Mouse (Mus musculus): ENCODE measurements around the gene Tbc1d7. TPM values are rescaled to one million over a fixed set of nuclear protein-coding genes. Genes with fewer than 3 reads are reported as not detected.

Gene Tbc1d7
- polyA plus RNA-seq, 1 experiment from 2014 or later: 69.1 TPM

GRCm38 (mm10) chr13:43157370-43157769 is 13.9 kb downstream of the Tbc1d7 start:
- peaks cover 14% of the 10 kb centered on the region for H3K4me1 ChIP-seq
- no peaks in the 10 kb centered on the region for H3K9me3 ChIP-seq
- peaks cover 54% of the 10 kb centered on the region for H3K36me3 ChIP-seq (replicated peaks)
- no peak for DNase-seq (ENCODE audit: extremely low spot score, low spot score)
- H3K4me3 ChIP-seq: no peak overlapping the region
- peak overlapping the region; percentile 35; the same call in 1 of the 2 replicates for H3K27ac ChIP-seq
- H3K27me3 ChIP-seq (ENCODE audit: poor library complexity, severe bottlenecking): no peaks in the 10 kb centered on the region
- 31% methylated on average over 5 of the region's 5 CpGs for WGBS

DNA sequence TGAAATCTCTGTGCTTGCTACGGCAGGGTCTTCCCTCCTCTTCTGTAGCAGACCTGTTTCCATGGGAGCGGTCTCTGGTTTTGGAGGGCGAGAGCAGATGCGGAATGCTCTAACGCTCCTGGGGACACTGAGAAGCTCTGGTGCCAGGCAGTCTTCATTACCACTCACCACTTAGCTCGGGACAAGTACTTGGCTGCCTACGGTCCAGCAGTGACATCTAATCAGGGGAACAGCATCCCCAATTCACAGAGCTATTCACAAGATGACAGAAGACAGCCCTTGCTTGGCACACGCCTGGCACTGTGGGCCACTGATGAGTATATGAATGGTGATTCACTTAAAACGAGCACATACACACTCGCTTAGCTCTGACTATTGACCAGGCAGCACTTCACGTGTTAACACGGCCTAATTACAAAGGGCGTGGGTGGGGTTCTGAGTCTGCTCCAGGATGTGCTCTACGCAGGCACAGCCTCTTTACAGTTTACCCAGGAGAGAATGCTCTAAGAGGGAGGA is 19.2 kb downstream of the Tbc1d7 start:
- H3K4me1 ChIP-seq: peaks cover under 1% of the 10 kb centered on the region
- WGBS: 92% methylated on average over 14 of the region's 14 CpGs
- H3K36me3 ChIP-seq (replicated peaks): peaks cover 61% of the 10 kb centered on the region
- DNase-seq (ENCODE audit: extremely low spot score, low spot score): no peak
- H3K9me3 ChIP-seq: no peaks in the 10 kb centered on the region
- H3K27me3 ChIP-seq (ENCODE audit: poor library complexity, severe bottlenecking): no peaks in the 10 kb centered on the region
- H3K27ac ChIP-seq: no peak overlapping the region
- H3K4me3 ChIP-seq: no peak overlapping the region

- no peak for DNase-seq (ENCODE audit: extremely low spot score, low spot score)
- Histone ChIP-seq H3K27me3 (ENCODE audit: poor library complexity, severe bottlenecking) (no peaks in the 10 kb centered on the region), H3K4me1 (peaks cover 8% of the 10 kb centered on the region; the same call in 1 of the 2 replicates), H3K36me3 (replicated peaks) (peaks cover 48% of the 10 kb centered on the region), H3K9me3 (no peaks in the 10 kb centered on the region), H3K27ac (no peak overlapping the region), H3K4me3 (no peak overlapping the region)
- 83% methylated on average over 3 of the region's 3 CpGs for WGBS
Measured at GRCm38 (mm10) chr13:43149661-43150060, 21.6 kb downstream of the Tbc1d7 start.

- Histone ChIP-seq H3K36me3 (replicated peaks) (peaks cover 39% of the 10 kb centered on the region), H3K27me3 (ENCODE audit: poor library complexity, severe bottlenecking) (no peaks in the 10 kb centered on the region), H3K27ac (no peak overlapping the region), H3K4me3 (no peak overlapping the region), H3K4me1 (peaks cover 8% of the 10 kb centered on the region; the same call in 1 of the 2 replicates), H3K9me3 (no peaks in the 10 kb centered on the region)
- no peak for DNase-seq (ENCODE audit: extremely low spot score, low spot score)
- WGBS: 88% methylated on average over 4 of the region's 4 CpGs
Measured at GRCm38 (mm10) chr13:43148692-43149091, 22.6 kb downstream of the Tbc1d7 start.

- 77% methylated on average over 8 of the region's 8 CpGs for WGBS
- Histone ChIP-seq H3K4me3 (no peak overlapping the region), H3K4me1 (peaks cover 8% of the 10 kb centered on the region; the same call in 1 of the 2 replicates), H3K36me3 (replicated peaks) (peaks cover 19% of the 10 kb centered on the region), H3K27ac (0 out of 2 replicates have a peak overlapping the region, but pooled peaks have one; percentile 13), H3K9me3 (no peaks in the 10 kb centered on the region), H3K27me3 (ENCODE audit: poor library complexity, severe bottlenecking) (no peaks in the 10 kb centered on the region)
- DNase-seq (ENCODE audit: extremely low spot score, low spot score): no peak
Measured at GRCm38 (mm10) chr13:43146515-43147258, 24.6 kb downstream of the Tbc1d7 start.

GRCm38 (mm10) chr13:43144720-43145418 is 26.4 kb downstream of the Tbc1d7 start:
- no peak for DNase-seq (ENCODE audit: extremely low spot score, low spot score)
- Histone ChIP-seq H3K4me3 (no peak overlapping the region), H3K36me3 (replicated peaks) (peaks cover 2% of the 10 kb centered on the region; the same call in 1 of the 2 replicates), H3K9me3 (no peaks in the 10 kb centered on the region), H3K4me1 (peaks cover 8% of the 10 kb centered on the region; the same call in 1 of the 2 replicates), H3K27ac (no peak overlapping the region), H3K27me3 (ENCODE audit: poor library complexity, severe bottlenecking) (no peaks in the 10 kb centered on the region)
- WGBS: 83% methylated on average over 7 of the region's 7 CpGs

GRCm38 (mm10) chr13:43134468-43134867 is 36.8 kb downstream of the Tbc1d7 start:
- no peaks in the 10 kb centered on the region for H3K9me3 ChIP-seq
- H3K27me3 ChIP-seq (ENCODE audit: poor library complexity, severe bottlenecking): no peaks in the 10 kb centered on the region
- WGBS: 91% methylated on average over 4 of the region's 4 CpGs
- H3K36me3 ChIP-seq (replicated peaks): no peaks in the 10 kb centered on the region
- H3K27ac ChIP-seq: no peak overlapping the region
- H3K4me3 ChIP-seq: no peak overlapping the region
- no peak for DNase-seq (ENCODE audit: extremely low spot score, low spot score)
- peaks cover 20% of the 10 kb centered on the region for H3K4me1 ChIP-seq

DNA sequence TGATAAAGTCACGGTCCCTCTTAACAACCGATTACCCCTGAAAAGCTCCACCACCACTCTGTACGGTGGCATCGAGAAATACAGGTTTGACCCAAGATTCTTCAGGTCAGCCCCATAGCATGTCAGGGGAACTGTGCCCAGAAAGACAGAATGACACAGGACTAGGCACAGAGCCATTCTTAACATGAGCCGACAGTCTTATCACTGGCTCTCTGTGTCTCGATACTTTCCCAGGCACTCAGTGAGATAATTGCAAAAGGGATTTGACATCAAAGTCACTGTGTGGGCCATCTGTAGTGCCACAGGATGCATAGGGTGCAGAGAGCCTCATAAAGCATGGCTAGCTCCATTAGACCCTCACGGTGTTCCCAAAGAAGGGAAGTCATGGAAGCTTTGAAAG is 37.9 kb downstream of the Tbc1d7 start:
- Histone ChIP-seq H3K9me3 (no peaks in the 10 kb centered on the region), H3K27ac (no peak overlapping the region), H3K4me1 (peaks cover 24% of the 10 kb centered on the region), H3K36me3 (replicated peaks) (no peaks in the 10 kb centered on the region), H3K4me3 (no peak overlapping the region), H3K27me3 (ENCODE audit: poor library complexity, severe bottlenecking) (no peaks in the 10 kb centered on the region)
- WGBS: 79% methylated on average over 7 of the region's 7 CpGs
- no peak for DNase-seq (ENCODE audit: extremely low spot score, low spot score)

DNA sequence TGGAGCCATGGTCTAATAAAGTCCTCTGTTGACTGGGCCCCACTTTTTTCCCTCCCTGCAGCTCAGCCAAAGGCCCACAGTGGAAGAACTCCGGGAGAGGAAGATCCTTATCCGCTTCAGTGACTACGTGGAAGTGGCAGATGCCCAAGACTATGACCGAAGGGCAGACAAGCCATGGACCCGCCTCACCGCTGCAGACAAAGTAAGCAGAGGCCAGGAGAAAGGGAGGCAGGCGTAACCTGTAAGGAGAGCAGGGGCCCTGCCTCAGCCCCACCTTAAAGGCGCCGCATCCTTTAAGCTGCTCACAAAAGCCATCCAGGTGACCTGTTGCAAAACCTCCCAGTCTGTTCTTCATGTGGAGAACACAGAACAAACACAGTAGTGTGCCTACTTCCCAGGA is 38.4 kb downstream of the Tbc1d7 start:
- no peak for DNase-seq (ENCODE audit: extremely low spot score, low spot score)
- Histone ChIP-seq H3K9me3 (no peaks in the 10 kb centered on the region), H3K4me3 (no peak overlapping the region), H3K27ac (0 out of 2 replicates have a peak overlapping the region, but pooled peaks have one; percentile 48), H3K36me3 (replicated peaks) (no peaks in the 10 kb centered on the region), H3K4me1 (peaks cover 24% of the 10 kb centered on the region), H3K27me3 (ENCODE audit: poor library complexity, severe bottlenecking) (no peaks in the 10 kb centered on the region)
- 67% methylated on average over 9 of the region's 9 CpGs for WGBS

DNA sequence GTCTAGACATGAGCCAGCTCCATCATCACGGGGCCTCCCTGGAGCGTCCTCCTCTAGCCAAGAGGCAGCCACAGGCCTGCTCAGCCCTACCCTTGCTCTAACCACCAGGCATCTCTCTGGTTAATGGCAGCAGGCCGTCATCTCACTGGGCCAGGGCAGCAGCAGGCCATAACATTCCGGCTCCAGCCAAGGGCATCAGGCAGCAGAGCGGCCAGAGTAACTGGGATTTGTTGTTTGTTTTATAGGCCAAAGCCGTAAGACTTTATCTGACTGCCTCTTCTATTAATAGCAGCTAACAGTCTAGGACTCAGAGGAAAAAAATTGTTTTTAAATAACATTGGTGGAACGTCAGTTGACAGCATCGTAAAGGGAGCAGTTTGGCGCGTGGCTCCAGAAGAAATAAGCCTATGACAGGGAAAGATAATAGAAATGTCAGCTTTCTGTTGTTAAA is 39.5 kb downstream of the Tbc1d7 start:
- Histone ChIP-seq H3K27me3 (ENCODE audit: poor library complexity, severe bottlenecking) (no peaks in the 10 kb centered on the region), H3K4me1 (peaks cover 24% of the 10 kb centered on the region), H3K27ac (peak overlapping the region; percentile 37; the same call in 1 of the 2 replicates), H3K9me3 (no peaks in the 10 kb centered on the region), H3K36me3 (replicated peaks) (no peaks in the 10 kb centered on the region), H3K4me3 (no peak overlapping the region)
- DNase-seq (ENCODE audit: extremely low spot score, low spot score): no peak
- WGBS: 90% methylated on average over 10 of the region's 10 CpGs

DNA sequence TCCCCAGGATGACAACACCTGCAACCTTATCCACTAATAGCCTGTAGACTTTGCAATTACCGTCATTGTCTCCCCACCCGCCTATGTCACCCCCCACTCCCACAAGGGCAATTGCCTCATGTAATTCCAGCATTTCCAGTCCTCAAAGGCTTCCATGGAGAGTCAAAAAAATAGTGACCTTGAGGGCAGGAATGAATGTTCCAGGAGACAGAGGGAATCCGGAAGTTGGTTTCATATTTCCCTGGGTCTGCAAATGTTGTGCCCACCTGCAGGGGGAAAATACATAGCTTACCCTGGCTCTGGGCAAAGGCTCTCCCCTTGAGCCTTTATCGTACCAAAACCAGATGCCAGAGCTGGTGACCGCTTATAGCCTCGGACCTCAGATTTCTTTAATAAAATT is 41.1 kb downstream of the Tbc1d7 start:
- no peaks in the 10 kb centered on the region for H3K9me3 ChIP-seq
- H3K27me3 ChIP-seq (ENCODE audit: poor library complexity, severe bottlenecking): no peaks in the 10 kb centered on the region
- no peaks in the 10 kb centered on the region for H3K36me3 ChIP-seq (replicated peaks)
- H3K4me3 ChIP-seq: no peak overlapping the region
- 63% methylated on average over 6 of the region's 6 CpGs for WGBS
- DNase-seq (ENCODE audit: extremely low spot score, low spot score): no peak
- no peak overlapping the region for H3K27ac ChIP-seq
- peaks cover 33% of the 10 kb centered on the region for H3K4me1 ChIP-seq

GRCm38 (mm10) chr13:43124683-43125074 is 46.6 kb downstream of the Tbc1d7 start:
- Histone ChIP-seq H3K27ac (no peak overlapping the region), H3K4me3 (no peak overlapping the region), H3K27me3 (ENCODE audit: poor library complexity, severe bottlenecking) (no peaks in the 10 kb centered on the region), H3K36me3 (replicated peaks) (no peaks in the 10 kb centered on the region), H3K9me3 (no peaks in the 10 kb centered on the region), H3K4me1 (peaks cover 47% of the 10 kb centered on the region)
- DNase-seq (ENCODE audit: extremely low spot score, low spot score): no peak
- WGBS: 33% methylated on average over 4 of the region's 4 CpGs

Data from forebrain, embryonic 10.5 days (tissue).